In genomic region chr6:137628715-137629114, GRCm38 (mm10) we compare ENCODE assay signal across 15 mouse cellular contexts.
"Had no signal": no experiment of that assay in that cellular context is flagged by ENCODE, and none has a peak within 500 bp of the region (broad histone marks: within the 10 kb centered on the region; RNA-seq: fewer than 3 reads in every experiment).

No protein-coding gene starts in this region.

- H3K27me3 ChIP-seq: midbrain, embryonic 13.5 days; midbrain, embryonic 15.5 days; neural tube, embryonic 12.5 days; stomach, embryonic 15.5 days had no signal

- H3K9me3 ChIP-seq: megakaryocyte, embryonic 14.5 days; midbrain, embryonic 13.5 days; midbrain, embryonic 15.5 days; neural tube, embryonic 12.5 days; stomach, embryonic 15.5 days had no signal

- ATAC-seq: midbrain, embryonic 13.5 days; midbrain, embryonic 15.5 days had no signal

- H3K27ac ChIP-seq: midbrain, embryonic 13.5 days; midbrain, embryonic 15.5 days; neural tube, embryonic 12.5 days; stomach, embryonic 15.5 days; stomach, postnatal 0 days had no signal

- H3K9ac ChIP-seq: lung, embryonic 14.5 days; midbrain, embryonic 13.5 days; midbrain, embryonic 15.5 days; neural tube, embryonic 12.5 days; stomach, embryonic 15.5 days had no signal

- H3K4me3 ChIP-seq: megakaryocyte, embryonic 14.5 days; midbrain, embryonic 13.5 days; midbrain, embryonic 15.5 days; neural tube, embryonic 12.5 days; stomach, embryonic 15.5 days had no signal

- H3K4me2 ChIP-seq: lung, embryonic 14.5 days; midbrain, embryonic 11.5 days; midbrain, embryonic 13.5 days; midbrain, embryonic 15.5 days; neural tube, embryonic 12.5 days; stomach, embryonic 15.5 days had no signal

- DNase-seq: lung, adult 18-20 months; lung, embryonic 14.5 days; lung, postnatal 10 days; lung, postnatal 4 days; right cerebral cortex, postnatal 14 days; thymus, adult 2 months; thymus, postnatal 25 days; thymus, postnatal 4 days had no signal

- H3K36me3 ChIP-seq: midbrain, embryonic 13.5 days; midbrain, embryonic 15.5 days; neural tube, embryonic 12.5 days; stomach, embryonic 15.5 days had no signal
